Mouse (Mus musculus): ENCODE measurements around the gene Dennd1a. TPM values are rescaled to one million over a fixed set of nuclear protein-coding genes. Genes with fewer than 3 reads are reported as not detected.

Gene Dennd1a
- polyA plus RNA-seq, 1 experiment from 2014 or later, result 3.8 TPM

GRCm38 (mm10) chr2:38096328-38096727 is 190.9 kb downstream of the Dennd1a start:
- DNase-seq (no peak), ATAC-seq (no peak)
- Histone ChIP-seq H3K27ac (ENCODE audit: low read depth) (no peak overlapping the region), H3K9ac (replicated peaks) (no peak overlapping the region), H3K4me2 (ENCODE audit: low read depth, low read length) (no peak overlapping the region), H3K4me1 (ENCODE audit: insufficient read depth) (peaks cover 10% of the 10 kb centered on the region; the same call in 1 of the 2 replicates), H3K9me3 (ENCODE audit: low read length) (no peaks in the 10 kb centered on the region), H3K27me3 (ENCODE audit: insufficient read depth, low read length) (no peaks in the 10 kb centered on the region), H3K36me3 (replicated peaks; ENCODE audit: insufficient read depth, low read length) (no peaks in the 10 kb centered on the region), H3K4me3 (ENCODE audit: low read depth, low read length) (no peak overlapping the region)
- TF ChIP-seq CTCF (IDR thresholded peaks at IDR 0.05; ENCODE audit: low read depth) (no peak), EP300 (IDR thresholded peaks at IDR 0.05; ENCODE audit: low read depth) (no peak)

GRCm38 (mm10) chr2:38094380-38095163 is 192.6 kb downstream of the Dennd1a start:
- TF ChIP-seq CTCF (IDR thresholded peaks at IDR 0.05; ENCODE audit: low read depth) (no peak), EP300 (IDR thresholded peaks at IDR 0.05; ENCODE audit: low read depth) (no peak)
- Histone ChIP-seq H3K4me2 (ENCODE audit: low read depth, low read length) (no peak overlapping the region), H3K9ac (replicated peaks) (no peak overlapping the region), H3K36me3 (replicated peaks; ENCODE audit: insufficient read depth, low read length) (no peaks in the 10 kb centered on the region), H3K27me3 (ENCODE audit: insufficient read depth, low read length) (no peaks in the 10 kb centered on the region), H3K4me1 (ENCODE audit: insufficient read depth) (peaks cover 9% of the 10 kb centered on the region; the same call in 1 of the 2 replicates), H3K4me3 (ENCODE audit: low read depth, low read length) (no peak overlapping the region), H3K27ac (ENCODE audit: low read depth) (no peak overlapping the region), H3K9me3 (ENCODE audit: low read length) (no peaks in the 10 kb centered on the region)
- DNase-seq (no peak), ATAC-seq (no peak)
- 60% methylated on average over 2 of the region's 2 CpGs for WGBS (ENCODE audit: insufficient replicate concordance)

GRCm38 (mm10) chr2:38093968-38094367 is 193.2 kb downstream of the Dennd1a start:
- Histone ChIP-seq H3K4me1 (ENCODE audit: insufficient read depth) (0 out of 2 replicates have a peak, but pooled peaks cover 3% of the 10 kb centered on the region), H3K36me3 (replicated peaks; ENCODE audit: insufficient read depth, low read length) (no peaks in the 10 kb centered on the region), H3K4me3 (ENCODE audit: low read depth, low read length) (no peak overlapping the region), H3K27ac (ENCODE audit: low read depth) (no peak overlapping the region), H3K9ac (replicated peaks) (no peak overlapping the region), H3K9me3 (ENCODE audit: low read length) (no peaks in the 10 kb centered on the region), H3K27me3 (ENCODE audit: insufficient read depth, low read length) (no peaks in the 10 kb centered on the region), H3K4me2 (ENCODE audit: low read depth, low read length) (no peak overlapping the region)
- no peak for DNase-seq
- TF ChIP-seq CTCF (IDR thresholded peaks at IDR 0.05; ENCODE audit: low read depth) (no peak), EP300 (IDR thresholded peaks at IDR 0.05; ENCODE audit: low read depth) (peak; percentile 53; the same call in 1 of the 2 replicates)
- ATAC-seq, result peak; percentile 78

- no peak overlapping the region for H3K9ac ChIP-seq (replicated peaks)
- peaks cover 5% of the 10 kb centered on the region for H3K4me1 ChIP-seq (ENCODE audit: insufficient read depth)
- DNase-seq (no peak), ATAC-seq (no peak)
- no peaks in the 10 kb centered on the region for H3K27me3 ChIP-seq (ENCODE audit: insufficient read depth, low read length)
- no peak overlapping the region for H3K4me2 ChIP-seq (ENCODE audit: low read depth, low read length)
- H3K9me3 ChIP-seq (ENCODE audit: low read length), result no peaks in the 10 kb centered on the region
- no peak overlapping the region for H3K4me3 ChIP-seq (ENCODE audit: low read depth, low read length)
- TF ChIP-seq CTCF (IDR thresholded peaks at IDR 0.05; ENCODE audit: low read depth), result no peak
- no peak for TF ChIP-seq EP300 (IDR thresholded peaks at IDR 0.05; ENCODE audit: low read depth)
- no peak overlapping the region for H3K27ac ChIP-seq (ENCODE audit: low read depth)
- WGBS (ENCODE audit: insufficient replicate concordance), result 78% methylated on average over 3 of the region's 3 CpGs
- H3K36me3 ChIP-seq (replicated peaks; ENCODE audit: insufficient read depth, low read length), result no peaks in the 10 kb centered on the region
Observed at GRCm38 (mm10) chr2:38093242-38093641, 193.9 kb downstream of the Dennd1a start.

GRCm38 (mm10) chr2:38088346-38088745 is 198.8 kb downstream of the Dennd1a start:
- no peak overlapping the region for H3K9ac ChIP-seq (replicated peaks)
- no peaks in the 10 kb centered on the region for H3K27me3 ChIP-seq (ENCODE audit: insufficient read depth, low read length)
- no peaks in the 10 kb centered on the region for H3K9me3 ChIP-seq (ENCODE audit: low read length)
- peaks cover 5% of the 10 kb centered on the region for H3K4me1 ChIP-seq (ENCODE audit: insufficient read depth)
- DNase-seq (peak; percentile 19), ATAC-seq (peak; percentile 60; the same call in 1 of the 2 replicates)
- H3K4me2 ChIP-seq (ENCODE audit: low read depth, low read length), result no peak overlapping the region
- 76% methylated on average over 1 of the region's 1 CpGs for WGBS (ENCODE audit: insufficient replicate concordance)
- H3K36me3 ChIP-seq (replicated peaks; ENCODE audit: insufficient read depth, low read length), result no peaks in the 10 kb centered on the region
- H3K27ac ChIP-seq (ENCODE audit: low read depth), result no peak overlapping the region
- TF ChIP-seq CTCF (IDR thresholded peaks at IDR 0.05; ENCODE audit: low read depth), result no peak
- TF ChIP-seq EP300 (IDR thresholded peaks at IDR 0.05; ENCODE audit: low read depth), result no peak
- no peak overlapping the region for H3K4me3 ChIP-seq (ENCODE audit: low read depth, low read length)

GRCm38 (mm10) chr2:38085058-38085457 is 202.1 kb downstream of the Dennd1a start:
- Histone ChIP-seq H3K27ac (ENCODE audit: low read depth) (no peak overlapping the region), H3K9me3 (ENCODE audit: low read length) (no peaks in the 10 kb centered on the region), H3K9ac (replicated peaks) (no peak overlapping the region), H3K4me3 (ENCODE audit: low read depth, low read length) (no peak overlapping the region), H3K4me1 (ENCODE audit: insufficient read depth) (peaks cover 5% of the 10 kb centered on the region), H3K4me2 (ENCODE audit: low read depth, low read length) (no peak overlapping the region), H3K27me3 (ENCODE audit: insufficient read depth, low read length) (no peaks in the 10 kb centered on the region), H3K36me3 (replicated peaks; ENCODE audit: insufficient read depth, low read length) (no peaks in the 10 kb centered on the region)
- ATAC-seq (no peak; the same call in 1 of the 2 replicates), DNase-seq (no peak)
- TF ChIP-seq EP300 (IDR thresholded peaks at IDR 0.05; ENCODE audit: low read depth) (no peak), CTCF (IDR thresholded peaks at IDR 0.05; ENCODE audit: low read depth) (no peak)
- WGBS (ENCODE audit: insufficient replicate concordance), result 31% methylated on average over 2 of the region's 2 CpGs

Data from liver, postnatal 0 days (tissue).